Mouse (Mus musculus) heart, embryonic 12.5 days (tissue): ENCODE data around the gene Tbc1d16. TPM values are rescaled to one million over a fixed set of nuclear protein-coding genes. Genes with fewer than 3 reads are reported as not detected.

ENCODE experiments used
- ATAC-seq: fragments of 200-750 bp; cut with Nextera tagmentation; 2 replicates; pipeline ENCODE4 v1.8.0; 2017; ENCODE audit warnings: moderate TSS enrichment, moderate library complexity; ENCODE audit not compliant: insufficient number of reproducible peaks, low FRiP score
- H3K27ac ChIP-seq: fragments of 300-500 bp; sonication (generic); 2 replicates; pipeline ENCODE4 v1.5.1; 2016; ENCODE audit warnings: mild to moderate bottlenecking, moderate library complexity; ENCODE audit not compliant: poor library complexity, severe bottlenecking
- H3K27me3 ChIP-seq: fragments of 300-500 bp; sonication (generic); replicated peaks from 2 replicates; pipeline ENCODE4 v1.6.1; 2016; ENCODE audit warnings: mild to moderate bottlenecking, moderate library complexity
- H3K36me3 ChIP-seq: fragments of 300-500 bp; sonication (generic); 2 replicates; pipeline ENCODE4 v1.6.1; 2016; ENCODE audit warnings: mild to moderate bottlenecking, moderate library complexity
- H3K4me1 ChIP-seq: fragments of 300-500 bp; sonication (generic); replicated peaks from 2 replicates; pipeline ENCODE4 v1.6.1; 2016; ENCODE audit warnings: mild to moderate bottlenecking
- H3K4me2 ChIP-seq: fragments of 300-500 bp; sonication (generic); 2 replicates; pipeline ENCODE4 v1.6.1; 2016; ENCODE audit warnings: mild to moderate bottlenecking, moderate library complexity
- H3K4me3 ChIP-seq: fragments of 300-500 bp; sonication (generic); 2 replicates; pipeline ENCODE4 v1.5.1; 2016; ENCODE audit warnings: mild to moderate bottlenecking
- H3K9ac ChIP-seq: fragments of 300-500 bp; sonication (generic); 2 replicates; pipeline ENCODE4 v1.6.1; 2016; ENCODE audit warnings: mild to moderate bottlenecking, moderate library complexity
- H3K9me3 ChIP-seq: fragments of 300-500 bp; sonication (generic); replicated peaks from 2 replicates; pipeline ENCODE4 v1.6.1; 2016; ENCODE audit warnings: mild to moderate bottlenecking, moderate library complexity
- WGBS: fragments of 180-500 bp; shearing (Covaris S2); methylation state at CpG from one replicate; pipeline ENCODE4 v1.1.7; 2016; 5-methylcytosine and 5-hydroxymethylcytosine counted together
- polyA plus RNA-seq: library from polyadenylated mRNA; unstranded; fragments of >200 nt; fragmentation: Nextera tagmentation; extraction: Ambion mirVana; gene quantifications from 2 replicates; pipeline ENCODE4 v1.2.1, GENCODE M21; 2016

Tbc1d16 gene
- polyA plus RNA-seq, 1 experiment from 2014 or later, result 7.5 TPM

- no peak for ATAC-seq
- Histone ChIP-seq H3K9ac (no peak overlapping the region), H3K9me3 (no peaks in the 10 kb centered on the region), H3K4me2 (no peak overlapping the region), H3K4me3 (no peak overlapping the region), H3K36me3 (no peaks in the 10 kb centered on the region), H3K4me1 (peaks cover 25% of the 10 kb centered on the region), H3K27me3 (0 out of 2 replicates have a peak, but pooled peaks cover 6% of the 10 kb centered on the region), H3K27ac (no peak overlapping the region)
- 95% methylated on average over 3 of the region's 3 CpGs for WGBS
Measured at GRCm38 (mm10) chr11:119189319-119189718, 39.0 kb downstream of the Tbc1d16 start.

DNA sequence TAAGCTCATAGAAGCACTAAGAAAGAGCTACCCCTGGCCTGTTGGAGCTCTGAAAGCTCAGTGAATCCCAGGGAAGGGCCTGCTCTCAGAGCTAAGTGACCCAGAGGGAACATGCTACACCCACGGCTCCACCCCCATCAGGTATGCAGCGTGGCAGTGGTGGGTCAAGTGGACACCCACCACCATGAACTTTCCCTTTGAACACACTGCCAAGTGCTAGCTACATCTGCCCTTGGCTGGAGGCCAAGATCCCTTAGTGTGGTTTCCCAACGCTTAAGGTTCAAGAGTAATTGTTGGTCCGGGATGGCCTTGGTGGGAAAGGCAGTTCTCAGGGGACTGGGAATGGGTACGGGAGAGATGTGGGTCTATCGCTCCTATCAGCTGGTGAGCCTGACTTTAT lies 39.9 kb downstream of the Tbc1d16 start:
- Histone ChIP-seq H3K9ac (peak overlapping the region; percentile 41; the same call in 1 of the 2 replicates), H3K9me3 (no peaks in the 10 kb centered on the region), H3K4me1 (peaks cover 33% of the 10 kb centered on the region), H3K36me3 (no peaks in the 10 kb centered on the region), H3K4me3 (no peak overlapping the region), H3K4me2 (no peak overlapping the region), H3K27ac (no peak overlapping the region), H3K27me3 (0 out of 2 replicates have a peak, but pooled peaks cover 6% of the 10 kb centered on the region)
- WGBS, result 33% methylated on average over 6 of the region's 6 CpGs
- no peak for ATAC-seq

DNA sequence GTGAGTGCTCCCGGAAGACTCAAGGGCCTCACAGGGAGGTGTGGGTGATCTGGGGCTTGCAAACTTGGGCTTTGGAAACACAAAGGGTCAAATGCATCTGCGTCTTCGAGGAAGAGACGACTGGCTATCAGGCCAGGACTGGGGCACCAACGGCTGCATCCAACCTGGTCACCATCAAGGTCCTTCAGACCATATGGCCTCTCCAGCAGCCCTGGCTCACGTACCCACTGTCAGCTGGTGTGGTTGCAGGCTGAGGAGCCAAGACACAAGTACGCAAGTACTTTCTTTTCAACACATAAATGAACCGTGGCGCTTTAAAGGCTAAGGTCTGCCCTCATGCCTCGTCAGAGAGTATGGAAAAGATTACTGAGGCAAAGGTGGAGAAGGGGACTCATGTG lies 40.5 kb downstream of the Tbc1d16 start:
- no peaks in the 10 kb centered on the region for H3K36me3 ChIP-seq
- no peak overlapping the region for H3K4me3 ChIP-seq
- H3K9ac ChIP-seq, result no peak overlapping the region
- H3K4me2 ChIP-seq, result no peak overlapping the region
- H3K4me1 ChIP-seq, result peaks cover 39% of the 10 kb centered on the region
- H3K27me3 ChIP-seq, result 0 out of 2 replicates have a peak, but pooled peaks cover 6% of the 10 kb centered on the region
- no peaks in the 10 kb centered on the region for H3K9me3 ChIP-seq
- H3K27ac ChIP-seq, result no peak overlapping the region
- ATAC-seq, result no peak
- whole genome bisulfite sequencing, result 61% methylated on average over 10 of the region's 10 CpGs

GRCm38 (mm10) chr11:119186989-119187799 lies 41.1 kb downstream of the Tbc1d16 start:
- no peaks in the 10 kb centered on the region for H3K36me3 ChIP-seq
- no peak overlapping the region for H3K4me2 ChIP-seq
- whole genome bisulfite sequencing, result 44% methylated on average over 25 of the region's 25 CpGs
- 0 out of 2 replicates have a peak, but pooled peaks cover 4% of the 10 kb centered on the region for H3K27me3 ChIP-seq
- no peak overlapping the region for H3K27ac ChIP-seq
- no peaks in the 10 kb centered on the region for H3K9me3 ChIP-seq
- H3K4me1 ChIP-seq, result peaks cover 43% of the 10 kb centered on the region
- H3K9ac ChIP-seq, result peak overlapping the region; percentile 21; the same call in 1 of the 2 replicates
- no peak for ATAC-seq
- no peak overlapping the region for H3K4me3 ChIP-seq

DNA sequence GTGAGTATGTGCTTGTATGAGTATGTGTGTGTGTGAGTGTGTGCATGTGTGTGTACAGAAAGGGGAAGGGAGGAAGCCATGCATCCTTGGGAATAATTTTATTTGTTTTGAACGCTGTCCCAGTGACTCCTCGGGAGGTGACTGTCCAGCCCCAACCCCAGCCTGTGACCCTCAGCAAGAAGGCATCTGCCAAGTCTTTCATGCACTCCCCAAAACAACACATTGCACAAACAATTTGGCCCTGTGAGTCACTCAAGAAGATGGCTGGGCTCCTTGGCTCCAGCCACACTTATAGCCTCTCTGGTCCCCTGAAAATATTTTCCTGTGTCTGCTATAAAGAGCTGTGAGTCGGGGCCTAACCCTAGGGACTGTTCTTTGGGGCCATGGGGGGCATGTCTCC lies 41.9 kb downstream of the Tbc1d16 start:
- no peaks in the 10 kb centered on the region for H3K36me3 ChIP-seq
- H3K4me1 ChIP-seq, result peaks cover 43% of the 10 kb centered on the region
- H3K9ac ChIP-seq, result no peak overlapping the region
- no peak for ATAC-seq
- 75% methylated on average over 3 of the region's 3 CpGs for WGBS
- H3K27ac ChIP-seq, result no peak overlapping the region
- H3K9me3 ChIP-seq, result no peaks in the 10 kb centered on the region
- H3K27me3 ChIP-seq, result 0 out of 2 replicates have a peak, but pooled peaks cover 2% of the 10 kb centered on the region
- no peak overlapping the region for H3K4me2 ChIP-seq
- no peak overlapping the region for H3K4me3 ChIP-seq

GRCm38 (mm10) chr11:119183684-119184310 lies 44.5 kb downstream of the Tbc1d16 start:
- Histone ChIP-seq H3K9me3 (no peaks in the 10 kb centered on the region), H3K4me3 (no peak overlapping the region), H3K9ac (no peak overlapping the region), H3K27me3 (no peaks in the 10 kb centered on the region), H3K4me2 (no peak overlapping the region), H3K4me1 (peaks cover 39% of the 10 kb centered on the region), H3K36me3 (0 out of 2 replicates have a peak, but pooled peaks cover 4% of the 10 kb centered on the region), H3K27ac (no peak overlapping the region)
- no peak for ATAC-seq
- 67% methylated on average over 15 of the region's 15 CpGs for whole genome bisulfite sequencing

DNA sequence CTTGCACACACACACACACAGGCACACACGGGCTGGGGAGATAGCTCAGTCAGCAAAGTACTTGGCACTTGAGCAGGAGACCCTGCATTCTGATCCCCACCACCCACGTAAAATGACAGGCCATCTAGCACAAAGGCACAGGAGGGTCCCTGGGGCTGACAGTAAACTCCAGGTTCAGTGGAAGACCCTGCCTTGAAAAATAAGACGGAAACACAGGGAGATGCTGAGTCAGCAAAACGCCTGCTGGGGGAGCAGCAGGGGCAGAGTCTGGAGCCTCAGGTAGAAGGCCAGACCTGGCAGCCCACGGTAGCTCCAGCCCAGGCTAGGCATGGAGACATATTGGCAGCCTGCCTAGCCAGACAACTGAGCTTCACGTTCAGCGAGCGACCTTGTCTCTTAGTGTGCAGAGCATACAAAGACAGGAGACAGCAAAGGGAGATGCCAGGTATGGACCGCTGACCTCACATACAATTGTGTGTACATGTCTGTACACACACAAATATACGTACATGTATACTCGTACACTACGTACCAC lies 46.4 kb downstream of the Tbc1d16 start:
- no peak overlapping the region for H3K27ac ChIP-seq
- WGBS, result 78% methylated on average over 12 of the region's 12 CpGs
- no peaks in the 10 kb centered on the region for H3K9me3 ChIP-seq
- no peaks in the 10 kb centered on the region for H3K27me3 ChIP-seq
- no peak overlapping the region for H3K9ac ChIP-seq
- peaks cover 20% of the 10 kb centered on the region for H3K4me1 ChIP-seq
- no peak overlapping the region for H3K4me2 ChIP-seq
- no peak for ATAC-seq
- H3K4me3 ChIP-seq, result no peak overlapping the region
- 0 out of 2 replicates have a peak, but pooled peaks cover 4% of the 10 kb centered on the region for H3K36me3 ChIP-seq

DNA sequence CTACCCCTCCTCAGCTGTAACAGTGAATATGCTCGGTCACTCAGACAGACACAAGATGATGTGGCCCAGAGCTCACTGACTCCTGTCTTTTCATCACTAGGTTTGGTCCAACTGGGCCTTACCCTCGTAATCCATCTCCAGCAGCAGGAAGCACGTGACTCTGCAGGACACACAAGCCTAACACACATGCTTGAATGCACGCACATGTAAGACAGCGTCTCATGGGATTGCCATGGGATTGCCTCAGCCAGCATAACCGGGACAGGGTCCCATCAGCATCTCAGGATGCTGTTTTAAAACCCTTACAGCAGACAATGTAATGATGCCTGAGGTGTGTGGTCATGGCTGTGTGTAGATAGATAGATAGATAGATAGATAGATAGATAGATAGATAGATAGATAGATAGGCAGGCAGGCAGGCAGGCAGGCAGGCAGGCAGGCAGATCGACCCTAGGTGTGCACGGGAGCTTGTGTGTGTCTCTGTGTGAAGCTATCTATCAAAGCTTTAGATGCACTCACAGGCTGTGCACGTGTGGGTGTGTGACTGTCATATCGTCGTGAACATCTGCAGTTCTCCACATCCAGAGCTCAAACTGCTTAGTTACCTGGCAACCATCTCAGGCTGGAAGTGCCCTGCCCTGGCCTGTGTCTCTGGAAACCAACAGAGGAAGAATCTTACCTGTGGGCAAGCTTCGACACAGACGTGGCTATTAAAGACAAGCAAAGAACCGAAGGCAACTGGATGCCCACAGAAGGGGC lies 47.3 kb downstream of the Tbc1d16 start:
- Histone ChIP-seq H3K27me3 (no peaks in the 10 kb centered on the region), H3K4me2 (no peak overlapping the region), H3K36me3 (0 out of 2 replicates have a peak, but pooled peaks cover 4% of the 10 kb centered on the region), H3K9ac (no peak overlapping the region), H3K4me3 (no peak overlapping the region), H3K27ac (no peak overlapping the region), H3K4me1 (peaks cover 18% of the 10 kb centered on the region), H3K9me3 (no peaks in the 10 kb centered on the region)
- WGBS, result 83% methylated on average over 14 of the region's 14 CpGs
- no peak for ATAC-seq

- Histone ChIP-seq H3K27ac (no peak overlapping the region), H3K36me3 (peaks cover 16% of the 10 kb centered on the region), H3K4me2 (no peak overlapping the region), H3K27me3 (no peaks in the 10 kb centered on the region), H3K4me1 (peaks cover 8% of the 10 kb centered on the region), H3K9me3 (no peaks in the 10 kb centered on the region), H3K9ac (no peak overlapping the region), H3K4me3 (no peak overlapping the region)
- 78% methylated on average over 8 of the region's 8 CpGs for WGBS
- no peak for ATAC-seq
Measured at GRCm38 (mm10) chr11:119178317-119178716, 50.0 kb downstream of the Tbc1d16 start.

- ATAC-seq, result no peak
- no peak overlapping the region for H3K4me3 ChIP-seq
- H3K27ac ChIP-seq, result no peak overlapping the region
- H3K9me3 ChIP-seq, result no peaks in the 10 kb centered on the region
- no peak overlapping the region for H3K4me2 ChIP-seq
- H3K27me3 ChIP-seq, result no peaks in the 10 kb centered on the region
- no peak overlapping the region for H3K9ac ChIP-seq
- WGBS, result 84% methylated on average over 27 of the region's 27 CpGs
- peaks cover 16% of the 10 kb centered on the region for H3K36me3 ChIP-seq
- no peaks in the 10 kb centered on the region; the same call in none of the 2 replicates for H3K4me1 ChIP-seq
Measured at GRCm38 (mm10) chr11:119176389-119177179, 51.7 kb downstream of the Tbc1d16 start.
